Mouse (Mus musculus) retina, embryonic 14.5 days (tissue): ENCODE data around the gene Tpbpb.
"Not testable (repeated sequence)": the region's sequence is repeated elsewhere in the genome, so short reads cannot be mapped to it uniquely, and the experiment has no call there.

Source experiments
- DNase-seq: peaks from one replicate; pipeline ENCODE4 v3.0.0-alpha.2; 2015; ENCODE audit warnings: low spot score

The Tpbpb gene

DNA sequence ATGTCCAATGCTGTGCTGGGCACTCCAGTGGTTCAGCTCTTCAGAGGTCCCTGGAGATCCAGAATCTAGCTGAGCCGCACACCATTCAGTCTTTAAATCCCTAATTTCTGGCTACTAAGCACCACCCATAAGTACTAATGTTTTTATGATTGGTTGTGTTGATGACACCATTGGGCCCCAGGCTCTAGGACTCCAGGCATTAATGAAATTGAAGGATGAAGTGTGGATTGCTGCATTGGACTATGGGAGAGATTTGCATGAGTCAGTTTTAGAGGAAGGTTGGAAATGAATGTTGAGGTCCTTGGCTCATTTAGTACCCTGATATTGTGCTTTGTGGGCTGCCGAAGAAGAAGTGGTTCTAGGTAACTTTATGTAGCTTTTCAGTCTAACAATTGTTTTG lies at the start of gene Tpbpb:
Gene Tpbpb, minus strand, starts transcription at position 101 of the 400 bp plus-strand sequence.
- DNase-seq: not testable (repeated sequence)

DNA sequence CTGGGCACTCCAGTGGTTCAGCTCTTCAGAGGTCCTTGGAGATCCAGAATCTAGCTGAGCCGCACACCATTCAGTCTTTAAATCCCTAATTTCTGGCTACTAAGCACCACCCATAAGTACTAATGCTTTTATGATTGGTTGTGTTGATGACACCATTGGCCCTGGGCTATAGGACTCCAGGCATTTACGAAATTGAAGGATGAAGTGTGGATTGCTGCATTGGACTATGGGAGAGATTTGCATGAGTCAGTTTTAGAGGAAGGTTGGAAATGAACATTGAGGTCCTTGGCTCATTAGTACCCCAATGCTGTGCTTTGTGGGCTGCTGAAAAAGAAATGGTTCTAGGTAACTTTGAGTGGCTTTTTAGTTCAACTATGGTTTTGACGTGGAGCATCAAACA lies 37.2 kb upstream of the Tpbpb start, which contains the start of gene Tpbpa:
Gene Tpbpa, minus strand, starts transcription at position 101 of the 400 bp plus-strand sequence.
- DNase-seq: not testable (repeated sequence)

DNA sequence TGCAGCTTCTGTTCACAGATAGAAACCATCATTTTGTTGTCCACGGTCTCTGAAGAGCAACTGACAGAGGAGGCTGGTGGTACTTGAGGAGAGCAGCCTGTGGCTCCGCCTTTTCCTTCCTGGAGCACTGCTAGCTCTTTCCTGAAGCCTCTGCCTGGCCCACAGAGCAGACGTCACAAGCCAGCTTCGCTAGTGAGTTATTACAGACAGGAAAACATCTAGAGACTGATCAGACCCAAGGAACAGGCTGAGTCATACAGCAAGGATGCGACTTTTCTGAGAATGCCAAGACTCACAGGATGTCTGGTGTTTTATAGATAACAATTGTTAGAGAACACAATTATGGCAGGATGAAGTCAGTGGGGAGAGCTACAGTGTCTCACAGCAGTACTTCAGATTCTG lies 31.8 kb upstream of the Tpbpb start, which contains the start of the genes Gm49391 and Ctla2a:
Gene Gm49391, minus strand, starts transcription at position 72 of the 402 bp plus-strand sequence.
Gene Ctla2a, minus strand, starts transcription at position 126 of the 402 bp plus-strand sequence.
- no peak for DNase-seq

DNA sequence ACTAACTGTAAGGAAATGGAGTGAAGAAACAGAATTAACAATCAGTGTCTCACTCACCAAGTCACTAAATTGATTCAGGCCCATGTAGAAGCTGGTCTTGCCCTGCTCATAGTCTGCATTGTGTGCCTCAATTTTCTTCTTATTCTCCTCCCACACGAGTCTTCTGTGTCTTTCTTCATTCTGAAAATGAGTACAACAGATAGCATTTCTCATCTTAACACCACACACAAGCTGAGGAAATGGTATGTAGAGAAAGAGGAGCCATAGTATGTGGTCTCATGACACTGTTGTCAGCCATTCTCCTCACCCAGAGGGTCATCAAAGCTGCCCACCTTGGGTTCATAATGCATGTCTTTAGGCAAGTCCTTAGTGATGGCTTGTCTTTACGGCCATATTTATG lies 30.8 kb upstream of the Tpbpb start, which contains the start of gene Gm49393:
Gene Gm49393, minus strand, starts transcription at position 101 of the 400 bp plus-strand sequence.
- DNase-seq: not testable (repeated sequence)

DNA sequence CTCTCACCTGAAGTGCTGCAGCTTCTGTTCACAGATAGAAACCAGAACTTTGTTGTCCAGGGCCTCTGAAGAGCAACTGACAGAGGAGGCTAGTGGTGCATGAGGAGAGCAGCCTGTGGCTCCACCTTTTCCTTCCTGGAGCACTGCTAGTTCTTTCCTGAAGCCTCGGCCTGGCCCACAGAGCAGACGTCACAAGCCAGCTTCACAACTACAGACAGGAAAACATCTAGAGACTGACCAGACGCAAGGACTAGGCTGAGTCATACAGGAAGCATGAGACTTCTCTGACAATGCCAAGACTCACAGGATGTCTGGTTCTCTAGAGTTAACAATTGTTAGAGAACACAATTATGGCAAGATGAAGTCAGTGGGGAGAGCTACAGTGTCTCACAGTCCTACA lies 7.4 kb downstream of the Tpbpb start, which contains the start of gene Ctla2b:
Gene Ctla2b, minus strand, starts transcription at position 120 of the 400 bp plus-strand sequence.
- no peak for DNase-seq

DNA sequence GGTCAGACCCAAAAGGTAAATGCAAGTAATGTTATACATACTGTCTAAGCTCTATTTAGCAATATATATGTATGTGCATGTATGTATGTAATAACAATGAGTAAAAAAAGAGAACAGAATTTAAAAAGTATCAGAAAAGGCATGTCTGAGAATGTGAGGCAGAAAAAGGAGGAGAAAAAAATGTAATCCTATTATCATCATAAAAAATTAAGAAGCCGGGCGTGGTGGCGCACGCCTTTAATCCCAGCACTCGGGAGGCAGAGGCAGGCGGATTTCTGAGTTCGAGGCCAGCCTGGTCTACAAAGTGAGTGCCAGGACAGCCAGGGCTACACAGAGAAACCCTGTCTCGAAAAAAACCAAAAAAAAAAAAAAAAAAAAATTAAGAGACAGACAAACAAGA lies 7.9 kb downstream of the Tpbpb start, which contains the start of gene Gm49392:
Gene Gm49392, minus strand, starts transcription at position 101 of the 400 bp plus-strand sequence.
- not testable (repeated sequence) for DNase-seq

DNA sequence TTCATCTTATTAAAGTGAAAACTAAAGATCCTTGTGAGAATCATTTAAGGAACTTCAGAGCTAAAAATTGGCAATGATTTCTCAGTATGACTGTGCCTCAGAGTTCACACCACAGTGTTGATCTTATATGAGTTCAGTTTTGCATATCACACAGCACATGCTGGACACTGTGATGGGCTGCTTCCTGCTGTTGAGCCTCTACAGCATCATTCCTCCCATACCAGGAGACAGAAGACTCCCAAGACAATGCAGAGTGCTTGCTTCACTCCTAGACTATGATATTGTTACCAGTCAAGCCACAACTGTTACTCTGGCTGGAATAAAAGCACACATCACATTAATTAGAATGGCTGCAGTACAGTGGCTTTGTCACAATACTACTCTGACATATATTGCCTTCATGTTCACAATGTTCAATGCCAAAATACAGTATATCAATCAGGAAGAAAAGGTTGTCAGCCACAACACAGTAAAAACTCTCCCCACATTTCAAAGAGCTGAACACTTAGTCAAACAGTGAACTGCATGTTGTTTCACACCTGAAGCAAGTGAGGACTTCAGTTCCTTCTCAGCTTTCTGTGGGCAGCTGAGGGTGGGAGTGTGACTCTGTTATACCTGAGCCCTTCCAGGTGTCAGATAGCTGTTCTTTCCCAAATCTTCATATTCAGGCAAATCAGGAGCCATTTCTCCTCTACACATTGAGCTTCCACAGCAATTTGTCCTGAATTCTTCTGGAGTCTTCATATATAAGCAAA lies 9.1 kb downstream of the Tpbpb start:
- DNase-seq: no peak

DNA sequence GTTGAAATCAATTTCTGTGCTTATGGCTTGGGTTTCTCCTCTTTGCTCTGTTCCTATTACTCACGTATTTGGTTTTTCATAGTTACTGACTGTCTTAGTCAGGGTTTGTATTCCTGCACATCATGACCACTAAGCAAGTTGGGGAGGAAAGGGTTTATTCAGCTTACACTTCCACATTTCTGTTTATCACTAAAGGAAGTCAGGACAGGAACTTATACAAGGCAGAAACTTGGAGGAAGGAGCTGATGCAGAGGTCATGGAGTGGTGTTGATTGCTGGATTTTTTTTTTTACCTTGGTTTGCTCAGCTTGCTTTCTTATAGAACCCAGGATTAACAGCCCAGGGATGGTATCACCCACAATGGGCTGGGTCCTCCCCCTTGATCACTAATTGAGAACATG lies 12.4 kb downstream of the Tpbpb start:
- no peak for DNase-seq

DNA sequence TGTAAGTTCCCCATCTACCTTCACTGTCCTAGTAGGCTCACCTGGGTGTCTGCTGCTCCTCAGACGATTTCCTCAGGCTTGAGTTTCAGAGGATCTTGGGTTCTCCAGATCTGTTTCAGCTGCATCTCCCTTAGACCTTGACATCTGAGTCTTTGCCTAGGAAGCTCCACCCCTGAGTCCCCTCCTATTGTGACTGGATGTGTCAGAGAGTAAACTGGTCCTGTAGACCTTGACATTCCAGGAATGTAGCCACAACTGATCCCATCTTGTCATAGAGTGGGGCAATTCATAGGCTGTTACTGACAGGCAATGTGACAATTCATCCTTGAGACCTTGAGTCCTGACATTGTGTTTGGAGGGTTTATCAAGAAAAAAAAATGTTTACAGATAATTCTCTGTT lies 40.4 kb downstream of the Tpbpb start, which contains the start of gene 4930486L24Rik:
Gene 4930486L24Rik, minus strand, starts transcription at position 195 of the 400 bp plus-strand sequence.
- DNase-seq: no peak
